Mouse (Mus musculus) hematopoietic multipotent progenitor cell, adult 10-12 weeks (in vitro differentiated cells): ENCODE results near the gene Slc13a1. TPM values are rescaled to one million over a fixed set of nuclear protein-coding genes. Genes with fewer than 3 reads are reported as not detected.

Experiments used
- polyA plus RNA-seq: library from polyadenylated mRNA; stranded (reverse); fragments of >175 nt; gene quantifications from 2 replicates; pipeline ENCODE4 v1.2.3, GENCODE M21; 2012; ENCODE audit warnings: low replicate concordance

Gene Slc13a1
- 0.07 TPM in 1 of 2 replicates, not detected in the other for polyA plus RNA-seq

DNA sequence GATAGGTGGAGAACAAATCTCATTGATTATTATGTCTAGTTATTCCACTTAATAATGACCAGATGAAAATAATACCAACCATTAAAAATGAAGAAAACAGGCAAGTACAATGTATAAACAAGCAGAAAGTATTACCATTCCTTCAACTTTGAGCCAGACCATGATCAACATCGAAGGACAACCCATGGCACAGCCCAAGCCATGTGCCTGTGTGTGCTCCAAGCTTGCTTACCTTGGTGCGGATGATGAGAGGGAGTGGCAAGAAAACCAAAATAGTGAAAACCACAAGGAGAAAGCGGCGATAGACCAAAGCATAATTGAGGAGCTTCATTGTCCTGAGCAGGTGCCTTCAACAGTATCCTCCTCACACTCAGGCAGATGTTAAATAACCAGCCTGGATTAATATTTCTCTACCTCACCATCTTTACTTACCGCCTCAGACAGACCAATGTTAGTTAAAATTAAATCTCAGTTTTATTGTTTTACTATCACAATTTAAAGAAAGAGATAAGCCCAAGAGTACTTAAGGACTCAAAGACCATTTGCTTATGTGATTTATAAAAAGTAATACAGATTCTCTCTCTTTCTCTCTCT, at the start of gene Slc13a1:
Slc13a1 (minus strand) TSS at position 359 of the 594 bp plus-strand sequence.

Other genes starting within 250 kb of the Slc13a1 start
- not detected in 2 replicates for gene Tas2r118, start 198.0 kb downstream of the Slc13a1 start, polyA plus RNA-seq